ENCODE assay signal across 19 mouse cellular contexts in the genomic region with DNA sequence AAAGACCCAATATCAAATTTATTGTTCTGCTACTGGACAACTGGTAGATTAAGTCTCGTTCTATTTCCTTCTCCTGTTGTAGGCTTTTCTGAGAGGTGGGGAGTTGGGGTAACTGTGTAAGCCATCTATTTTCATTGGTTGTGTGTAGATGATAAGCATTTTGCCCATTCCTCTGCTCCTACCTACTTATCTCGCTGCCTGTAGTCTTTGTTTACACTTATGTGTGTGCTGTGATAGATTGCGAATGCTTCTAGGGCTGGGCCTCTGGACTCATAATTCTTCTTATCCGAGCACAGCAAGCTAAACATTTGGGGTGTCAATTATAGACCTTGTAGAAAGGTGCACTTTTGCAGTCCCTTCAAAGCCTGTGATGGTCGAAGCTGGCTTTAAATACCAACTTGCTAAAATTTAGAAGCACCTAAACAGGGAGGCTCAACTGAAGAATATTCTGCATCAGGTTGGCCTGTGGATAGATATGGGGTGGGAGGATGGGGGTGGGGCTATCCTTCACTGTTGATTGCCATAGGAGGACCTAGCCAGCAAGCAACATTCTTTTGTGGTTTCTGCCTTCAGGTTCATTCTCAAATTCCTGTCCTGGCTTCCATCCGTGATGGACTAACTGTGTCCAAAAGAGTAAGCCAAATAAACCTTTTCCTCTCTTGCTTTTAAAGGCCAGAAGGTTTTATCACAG. TPM values are rescaled to one million over a fixed set of nuclear protein-coding genes. Genes with fewer than 3 reads are reported as not detected.
DNase-seq lines count a peak whose midpoint lies in the region; ATAC-seq and TF ChIP-seq lines count a peak whose summit lies in the region.
"Had no signal": no experiment of that assay in that cellular context is flagged by ENCODE, and none has a peak within 500 bp of the region (broad histone marks: within the 10 kb centered on the region; RNA-seq: fewer than 3 reads in every experiment).

No protein-coding gene starts in this region.

- peaks cover 9% of the 10 kb centered on the region; the same call in 1 of the 2 replicates for H3K4me1 ChIP-seq in intestine, embryonic 15.5 days (replicated peaks)
- H3K4me1 ChIP-seq in intestine, postnatal 0 days (replicated peaks; ENCODE audit: control insufficient read depth, insufficient read depth, low read length): no peaks in the 10 kb centered on the region; the same call in 1 of the 2 replicates
- H3K4me1 ChIP-seq in liver, embryonic 14.5 days (replicated peaks; ENCODE audit: control insufficient read depth in 2 of 2, insufficient read depth in 2 of 2, low read length in 1 of 2): peaks cover 29 to 38% of the 10 kb centered on the region in 2 experiments
- no peaks in the 10 kb centered on the region for H3K4me1 ChIP-seq in stomach, embryonic 15.5 days
- peaks cover 12% of the 10 kb centered on the region for H3K4me1 ChIP-seq in forebrain, embryonic 13.5 days
- H3K4me1 ChIP-seq: heart, embryonic 15.5 days had no signal

- H3K27ac ChIP-seq in intestine, embryonic 15.5 days: no peak overlapping the region
- no peak overlapping the region for H3K27ac ChIP-seq in intestine, postnatal 0 days (ENCODE audit: low read depth, low read length)
- H3K27ac ChIP-seq in liver, embryonic 14.5 days: peak overlapping the region; percentile 80
- peak overlapping the region; percentile 44 for H3K27ac ChIP-seq in stomach, embryonic 15.5 days
- H3K27ac ChIP-seq in forebrain, embryonic 13.5 days: no peak overlapping the region
- H3K27ac ChIP-seq: heart, embryonic 15.5 days; neural tube, embryonic 13.5 days had no signal

- 0 out of 2 replicates have a peak, but pooled peaks cover 6% of the 10 kb centered on the region for H3K9me3 ChIP-seq in intestine, embryonic 15.5 days
- peaks cover 7% of the 10 kb centered on the region for H3K9me3 ChIP-seq in intestine, postnatal 0 days (ENCODE audit: control insufficient read depth)
- H3K9me3 ChIP-seq in liver, embryonic 14.5 days (ENCODE audit: control insufficient read depth, low read length): peaks cover 6% of the 10 kb centered on the region
- no peaks in the 10 kb centered on the region for H3K9me3 ChIP-seq in stomach, embryonic 15.5 days
- H3K9me3 ChIP-seq in forebrain, embryonic 13.5 days (replicated peaks): peaks cover 9% of the 10 kb centered on the region; the same call in 1 of the 2 replicates
- H3K9me3 ChIP-seq: heart, embryonic 15.5 days; neural tube, embryonic 13.5 days had no signal

- no peak overlapping the region for H3K9ac ChIP-seq in intestine, embryonic 15.5 days
- H3K9ac ChIP-seq in intestine, postnatal 0 days (ENCODE audit: low read depth, low read length): no peak overlapping the region
- peak overlapping the region; percentile 41 for H3K9ac ChIP-seq in liver, embryonic 14.5 days (replicated peaks)
- H3K9ac ChIP-seq in stomach, embryonic 15.5 days: no peak overlapping the region
- no peak overlapping the region for H3K9ac ChIP-seq in forebrain, embryonic 13.5 days
- H3K9ac ChIP-seq: heart, embryonic 15.5 days; neural tube, embryonic 13.5 days had no signal

- DNase-seq in liver, embryonic 14.5 days (ENCODE audit: low read depth in 3 of 3, low spot score in 3 of 3): peak; percentile 59 to 67 (median 66)
- no peak for DNase-seq in cerebellum, postnatal 36 days
- no peak for DNase-seq in layer of hippocampus, adult 9-10 months (ENCODE audit: low spot score)
- DNase-seq: adrenal gland, postnatal 10 days; kidney, postnatal 10 days; layer of hippocampus, adult 9-11 months; right cerebral cortex, postnatal 25 days; thymus, adult 18-20 months had no signal

- H3K4me2 ChIP-seq in intestine, embryonic 15.5 days (replicated peaks): no peak overlapping the region
- no peak overlapping the region for H3K4me2 ChIP-seq in intestine, postnatal 0 days (replicated peaks; ENCODE audit: low read depth)
- H3K4me2 ChIP-seq in liver, embryonic 14.5 days (ENCODE audit: low read depth): peak overlapping the region; percentile 47
- no peak overlapping the region for H3K4me2 ChIP-seq in stomach, embryonic 15.5 days
- no peak overlapping the region for H3K4me2 ChIP-seq in forebrain, embryonic 13.5 days
- H3K4me2 ChIP-seq: heart, embryonic 15.5 days; midbrain, embryonic 11.5 days; neural tube, embryonic 13.5 days had no signal

- H3K27me3 ChIP-seq in intestine, embryonic 15.5 days (replicated peaks): no peaks in the 10 kb centered on the region
- H3K27me3 ChIP-seq in intestine, postnatal 0 days (replicated peaks; ENCODE audit: control insufficient read depth, insufficient read depth, low read length): no peaks in the 10 kb centered on the region
- no peaks in the 10 kb centered on the region for H3K27me3 ChIP-seq in liver, embryonic 14.5 days (ENCODE audit: control insufficient read depth, insufficient read depth, low read length)
- H3K27me3 ChIP-seq in stomach, embryonic 15.5 days (replicated peaks): no peaks in the 10 kb centered on the region
- H3K27me3 ChIP-seq in forebrain, embryonic 13.5 days: no peaks in the 10 kb centered on the region
- H3K27me3 ChIP-seq: CH12.LX; heart, embryonic 15.5 days; neural tube, embryonic 13.5 days had no signal

- ATAC-seq in intestine, embryonic 15.5 days: peak; percentile 50
- ATAC-seq in intestine, postnatal 0 days: no peak
- ATAC-seq in erythroblast, adult 5-6 weeks (replicated peaks; ENCODE audit: low FRiP score, poor library complexity, severe bottlenecking): peak; percentile 76
- ATAC-seq in liver, embryonic 14.5 days (ENCODE audit: insufficient read depth): peak; percentile 96
- ATAC-seq in stomach, embryonic 15.5 days (ENCODE audit: insufficient read depth, low FRiP score, low read depth): peak; percentile 90
- ATAC-seq in forebrain, embryonic 13.5 days: no peak
- ATAC-seq: forebrain, embryonic 16.5 days; lung, postnatal 0 days had no signal

- no peaks in the 10 kb centered on the region for H3K36me3 ChIP-seq in intestine, embryonic 15.5 days
- H3K36me3 ChIP-seq in intestine, postnatal 0 days (ENCODE audit: control insufficient read depth, insufficient read depth): no peaks in the 10 kb centered on the region
- no peaks in the 10 kb centered on the region for H3K36me3 ChIP-seq in liver, embryonic 14.5 days (replicated peaks; ENCODE audit: control insufficient read depth, insufficient read depth, low read depth)
- no peaks in the 10 kb centered on the region for H3K36me3 ChIP-seq in stomach, embryonic 15.5 days
- H3K36me3 ChIP-seq in forebrain, embryonic 13.5 days (ENCODE audit: poor library complexity, severe bottlenecking): no peaks in the 10 kb centered on the region
- H3K36me3 ChIP-seq: heart, embryonic 15.5 days had no signal

- WGBS in intestine, embryonic 15.5 days: 23% methylated on average over 6 of the region's 6 CpGs
- WGBS in intestine, postnatal 0 days: 17% methylated on average over 6 of the region's 6 CpGs
- 9% methylated on average over 6 of the region's 6 CpGs for WGBS in liver, embryonic 14.5 days (ENCODE audit: insufficient replicate concordance)
- 16% methylated on average over 6 of the region's 6 CpGs for WGBS in stomach, embryonic 15.5 days
- 85% methylated on average over 6 of the region's 6 CpGs for WGBS in forebrain, embryonic 13.5 days

- no peak for TF ChIP-seq CTCF in intestine, postnatal 0 days (IDR thresholded peaks at IDR 0.05; ENCODE audit: low read depth)
- no peak for TF ChIP-seq CTCF in liver, embryonic 14.5 days (IDR thresholded peaks at IDR 0.05; ENCODE audit: low read depth)

- peak; percentile 91 for TF ChIP-seq EP300 in liver, embryonic 14.5 days (IDR thresholded peaks at IDR 0.05; ENCODE audit: low read depth)

- no peak overlapping the region for H3K4me3 ChIP-seq in intestine, embryonic 15.5 days (replicated peaks)
- H3K4me3 ChIP-seq in intestine, postnatal 0 days (ENCODE audit: low read depth, low read length): no peak overlapping the region
- no peak overlapping the region for H3K4me3 ChIP-seq in liver, embryonic 14.5 days (ENCODE audit: insufficient read depth in 1 of 2, low read depth in 2 of 2, low read length in 2 of 2)
- H3K4me3 ChIP-seq in stomach, embryonic 15.5 days (replicated peaks): no peak overlapping the region
- no peak overlapping the region for H3K4me3 ChIP-seq in forebrain, embryonic 13.5 days
- H3K4me3 ChIP-seq: heart, embryonic 15.5 days; neural tube, embryonic 13.5 days had no signal

RNA-seq across cellular contexts. Expression of a gene that starts 22.4 kb away (rescaled TPM):
- polyA plus RNA-seq in intestine, embryonic 15.5 days (2015; fragmentation: Nextera tagmentation; extraction: Ambion mirVana): 232 and 235 TPM in 2 replicates
- polyA plus RNA-seq in intestine, postnatal 0 days (2015; fragmentation: Nextera tagmentation; extraction: Ambion mirVana): 342 and 379 TPM in 2 replicates
- 9.4 and 23.2 TPM in 2 replicates for total RNA-seq in erythroblast, adult 5-6 weeks (2015; ENCODE audit: low replicate concordance)
- 64.2 and 120 TPM in 2 replicates for total RNA-seq in erythroblast, adult 5-6 weeks (2017; ENCODE audit: low replicate concordance)
- 17.6 and 31.2 TPM in 2 replicates for polyA plus RNA-seq in liver, embryonic 14.5 days (2012; rRNA removed)
- 41.7 and 52.8 TPM in 2 replicates for polyA plus RNA-seq in liver, embryonic 14.5 days (2014; fragmentation: Nextera tagmentation; extraction: Ambion mirVana)
- 223 and 228 TPM in 2 replicates for polyA plus RNA-seq in stomach, embryonic 15.5 days (2015; fragmentation: Nextera tagmentation; extraction: Ambion mirVana)
- 113 and 117 TPM in 2 replicates for polyA plus RNA-seq in forebrain, embryonic 13.5 days (2015; fragmentation: Nextera tagmentation; extraction: Ambion mirVana)

Comparison
In these comparisons a context has a peak if more than half of its experiments do, and no peak if none do; other contexts are left out.
1. ATAC-seq: peak in intestine, embryonic 15.5 days (single experiment), erythroblast, adult 5-6 weeks (single experiment), liver, embryonic 14.5 days (single experiment) and stomach, embryonic 15.5 days (single experiment); none in intestine, postnatal 0 days (single experiment) and forebrain, embryonic 13.5 days (single experiment).
2. H3K27ac ChIP-seq: peak in liver, embryonic 14.5 days (single experiment) and stomach, embryonic 15.5 days (single experiment); none in intestine, embryonic 15.5 days (single experiment), intestine, postnatal 0 days (single experiment) and forebrain, embryonic 13.5 days (single experiment).
3. DNase-seq: peak in liver, embryonic 14.5 days (3 of 3); none in cerebellum, postnatal 36 days (0 of 2) and layer of hippocampus, adult 9-10 months (single experiment).